Mouse (Mus musculus) C2C12 (cell line): ENCODE measurements around the gene Vps45.

ENCODE experiments used
- CEBPB ChIP-seq: IDR thresholded peaks from one replicate; pipeline ENCODE4 v1.6.1; 2011; ENCODE audit warnings: low read depth, mild to moderate bottlenecking, control low read depth, moderate library complexity
- CTCF ChIP-seq: IDR thresholded peaks from one replicate; pipeline ENCODE4 v1.5.1; 2011; ENCODE audit not compliant: control insufficient read depth, insufficient read depth, insufficient read length
- FOSL1 ChIP-seq: IDR thresholded peaks from one replicate; pipeline ENCODE4 v1.8.0; 2011; ENCODE audit warnings: mild to moderate bottlenecking, low read length; ENCODE audit not compliant: poor library complexity, insufficient read depth, severe bottlenecking
- MAX ChIP-seq: IDR thresholded peaks from one replicate; pipeline ENCODE4 v1.6.1; 2011; ENCODE audit warnings: mild to moderate bottlenecking, control low read depth
- MYOD1 ChIP-seq: IDR thresholded peaks from one replicate; pipeline ENCODE4 v1.6.1; 2011; ENCODE audit warnings: low read depth; ENCODE audit not compliant: control insufficient read depth, insufficient read length
- MYOG ChIP-seq: IDR thresholded peaks from one replicate; pipeline ENCODE4 v1.6.1; 2011; ENCODE audit not compliant: control insufficient read depth, insufficient read length; ENCODE audit errors: extremely low read depth
- USF1 ChIP-seq: IDR thresholded peaks from one replicate; pipeline ENCODE4 v1.6.1; 2011; ENCODE audit warnings: low read depth, mild to moderate bottlenecking, control low read depth, moderate library complexity

DNA sequence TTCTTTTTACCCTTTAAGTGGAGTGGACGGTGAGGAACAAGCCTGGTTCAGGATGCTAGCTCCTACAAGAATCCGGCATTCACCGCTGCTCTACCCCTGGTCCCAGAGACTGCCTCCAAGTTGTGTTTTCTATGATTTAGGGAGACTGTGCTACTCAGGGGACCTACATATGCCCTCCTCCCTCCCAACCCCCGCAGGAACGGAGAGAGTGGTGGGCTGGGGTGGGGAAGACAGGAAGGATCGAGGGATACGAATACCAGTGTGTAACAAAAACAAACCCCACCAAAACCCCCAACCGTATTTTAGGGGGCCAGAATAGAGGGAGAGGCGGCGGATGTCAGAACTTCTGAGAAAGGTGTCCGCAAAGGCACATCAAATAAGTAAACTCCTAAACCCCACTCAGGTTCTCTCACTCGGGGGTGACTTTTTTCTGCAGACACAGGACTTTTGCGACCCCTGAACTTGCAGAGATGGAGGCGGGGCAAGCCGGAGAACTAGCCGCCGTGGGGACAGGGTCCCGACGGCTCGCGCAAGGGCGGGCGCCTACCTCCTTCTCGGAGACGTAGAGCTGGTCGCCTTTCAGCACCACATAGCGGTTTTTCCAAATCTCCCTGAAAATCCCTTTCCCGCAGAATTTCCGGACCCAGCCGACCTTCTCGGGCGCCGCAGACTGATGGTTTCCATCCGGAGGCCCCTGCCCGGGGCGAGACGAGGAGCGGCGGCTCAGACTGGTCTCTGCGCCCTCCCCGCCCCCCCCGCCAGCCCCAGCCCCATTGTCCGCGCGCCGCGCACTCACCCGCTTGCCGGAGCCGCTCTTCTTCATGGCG, 63.1 kb downstream of the Vps45 start:
- TF ChIP-seq MYOG = no peak
- TF ChIP-seq CTCF = no peak
- no peak for TF ChIP-seq MAX
- TF ChIP-seq FOSL1 = no peak
- no peak for TF ChIP-seq USF1
- TF ChIP-seq CEBPB = no peak
- no peak for TF ChIP-seq MYOD1
